Mouse (Mus musculus) spleen, postnatal 4 days (tissue): ENCODE data around the gene Sytl1.

Experiments used
- DNase-seq, 2 experiments: peaks; one replicate each; pipeline ENCODE4 v3.0.0; 2022; ENCODE audit warnings: low spot score in 2 of 2

Sytl1 gene

GRCm38 (mm10) chr4:133212562-133213267, 50.2 kb downstream of the Sytl1 start:
- DNase-seq = peak; percentile 73 to 87

- DNase-seq = no peak
Observed at GRCm38 (mm10) chr4:133211751-133212561, 51.0 kb downstream of the Sytl1 start, which contains the start of the genes Cd164l2 and Gpr3. Gene Cd164l2, plus strand, starts transcription at chr4:133212131. Gene Gpr3, minus strand, starts transcription at chr4:133212536.

- DNase-seq = no peak
Observed at GRCm38 (mm10) chr4:133210788-133211390, 52.0 kb downstream of the Sytl1 start.

GRCm38 (mm10) chr4:133210023-133210787, 52.7 kb downstream of the Sytl1 start:
- no peak for DNase-seq

- no peak for DNase-seq
Observed at GRCm38 (mm10) chr4:133209366-133209765, 53.5 kb downstream of the Sytl1 start.

GRCm38 (mm10) chr4:133204379-133204778, 58.5 kb downstream of the Sytl1 start:
- no peak for DNase-seq

- DNase-seq = no peak
Observed at GRCm38 (mm10) chr4:133203591-133203990, 59.3 kb downstream of the Sytl1 start.
